13 mouse cellular contexts compared by ENCODE assay signal in the genomic region with DNA sequence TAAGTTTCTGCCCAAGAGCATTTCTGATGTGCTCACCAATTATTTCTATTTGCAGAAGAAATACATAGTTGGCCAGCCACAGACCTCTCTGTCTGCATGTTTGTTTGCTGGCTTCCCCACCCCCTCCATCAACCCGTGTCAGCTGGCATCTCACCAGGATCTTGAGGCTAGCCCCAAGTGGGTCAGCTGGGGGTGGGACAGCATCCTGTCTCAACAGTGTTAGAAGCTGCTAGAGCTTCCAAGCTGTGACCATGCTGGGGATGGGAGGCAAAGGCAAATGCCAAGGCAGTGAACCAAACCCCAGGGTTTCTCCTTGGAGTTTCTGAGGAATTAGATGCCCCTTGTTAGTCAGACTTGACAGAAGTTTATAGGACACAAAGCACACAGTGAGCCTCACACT. TPM values are rescaled to one million over a fixed set of nuclear protein-coding genes. Genes with fewer than 3 reads are reported as not detected.
DNase-seq lines count a peak whose midpoint lies in the region; ATAC-seq and TF ChIP-seq lines count a peak whose summit lies in the region.
"Had no signal": no experiment of that assay in that cellular context is flagged by ENCODE, and none has a peak within 500 bp of the region (broad histone marks: within the 10 kb centered on the region; RNA-seq: fewer than 3 reads in every experiment).

No protein-coding gene starts in this region.

- no peak for TF ChIP-seq EP300 in CH12.LX (IDR thresholded peaks at IDR 0.05; ENCODE audit: low read length)
- no peak for TF ChIP-seq EP300 in heart, postnatal 0 days (IDR thresholded peaks at IDR 0.05; ENCODE audit: low read depth)

- peak overlapping the region; percentile 11; the same call in 1 of the 2 replicates for H3K4me2 ChIP-seq in CH12.LX (ENCODE audit: insufficient read depth, low read depth, poor library complexity, severe bottlenecking)
- H3K4me2 ChIP-seq in heart, postnatal 0 days (ENCODE audit: low read depth, low read length) = peak overlapping the region; percentile 16; the same call in 1 of the 2 replicates
- H3K4me2 ChIP-seq in midbrain, embryonic 13.5 days (replicated peaks) = no peak overlapping the region
- H3K4me2 ChIP-seq: liver, embryonic 15.5 days had no signal

- intact Hi-C loops in left cerebral cortex, adult 2 months (cut with DNase I) = loop anchor here (10.0 kb wide), 1 partner anchor 241 kb away; no protein-coding TSS in a partner anchor
- intact Hi-C loops in left cerebral cortex, postnatal 36 days (cut with DNase I) = loop anchor here (10.0 kb wide), 1 partner anchor 241 kb away; no protein-coding TSS in a partner anchor

- TF ChIP-seq POLR2A in CH12.LX (IDR thresholded peaks at IDR 0.05; ENCODE audit: low read depth, low read length) = no peak

- no peak for TF ChIP-seq RAD21 in CH12.LX (IDR thresholded peaks at IDR 0.05; ENCODE audit: low read depth, low read length)

- no peak for TF ChIP-seq CTCF in left cerebral cortex, adult 2 months (IDR thresholded peaks at IDR 0.05)
- no peak for TF ChIP-seq CTCF in CH12.LX (conservative IDR thresholded peaks at IDR 0.05 in 1 of 2, IDR thresholded peaks at IDR 0.05 in 1 of 2; ENCODE audit: low read depth in 2 of 2, low read length in 2 of 2)
- TF ChIP-seq CTCF in heart, postnatal 0 days (IDR thresholded peaks at IDR 0.05; ENCODE audit: low read depth) = no peak

- WGBS in heart, postnatal 0 days = 5% methylated on average over 1 of the region's 1 CpGs
- 73% methylated on average over 1 of the region's 1 CpGs for WGBS in midbrain, embryonic 10.5 days
- 58% methylated on average over 1 of the region's 1 CpGs for WGBS in limb, embryonic 10.5 days
- 65% methylated on average over 1 of the region's 1 CpGs for WGBS in midbrain, embryonic 13.5 days

- dilution Hi-C loops in CH12.LX (cut with MboI; ENCODE audit: extremely low pct_ligation_motif_present, extremely low pct_unique_long_range_greater_than_20kb, low sequenced_read_pairs) = no loop called here

- no peaks in the 10 kb centered on the region for H3K79me2 ChIP-seq in CH12.LX (replicated peaks; ENCODE audit: control insufficient read depth, extremely low read depth, insufficient read depth, poor library complexity, severe bottlenecking)

- in situ Hi-C loops in CH12.LX (cut with MboI; ENCODE audit: low pct_ligation_motif_present, low pct_unique_long_range_greater_than_20kb, low sequenced_read_pairs) = loop anchor here (5.0 kb wide), 1 partner anchor 34 kb away; no protein-coding TSS in a partner anchor

- H3K4me3 ChIP-seq in left cerebral cortex, adult 2 months = no peak overlapping the region
- H3K4me3 ChIP-seq in CH12.LX (replicated peaks in 1 of 3; ENCODE audit: low read depth in 2 of 3, low read length in 2 of 3, poor library complexity in 1 of 3) = no peak overlapping the region
- no peak overlapping the region for H3K4me3 ChIP-seq in heart, postnatal 0 days (ENCODE audit: low read depth, low read length)
- H3K4me3 ChIP-seq in midbrain, embryonic 10.5 days = no peak overlapping the region
- H3K4me3 ChIP-seq in limb, embryonic 10.5 days = no peak overlapping the region
- H3K4me3 ChIP-seq in midbrain, embryonic 13.5 days (replicated peaks) = no peak overlapping the region
- H3K4me3 ChIP-seq: liver, embryonic 15.5 days had no signal

- DNase-seq in left cerebral cortex, adult 2 months (ENCODE audit: extremely low spot score in 1 of 2, low spot score in 2 of 2) = peak in 1 of 2 experiments; percentile 14
- DNase-seq in left cerebral cortex, postnatal 36 days (ENCODE audit: low spot score in 2 of 2) = no peak
- peak; percentile 39 for DNase-seq in CH12.LX (ENCODE audit: extremely low read depth)
- peak; percentile 30 for DNase-seq in cerebellum, adult 9-11 months
- no peak for DNase-seq in heart, postnatal 0 days (ENCODE audit: low spot score)
- DNase-seq in midbrain, embryonic 10.5 days (ENCODE audit: low spot score) = no peak
- DNase-seq in limb, embryonic 10.5 days (ENCODE audit: low spot score) = no peak
- DNase-seq: adrenal gland, postnatal 10 days; right cerebral cortex, postnatal 25 days; thymus, postnatal 4 days had no signal

- H3K27ac ChIP-seq in left cerebral cortex, adult 2 months = peak overlapping the region; percentile 9; the same call in 1 of the 2 replicates
- H3K27ac ChIP-seq in CH12.LX (ENCODE audit: insufficient read depth, low read depth) = no peak overlapping the region
- H3K27ac ChIP-seq in heart, postnatal 0 days (ENCODE audit: low read depth) = peak overlapping the region; percentile 86
- no peak overlapping the region for H3K27ac ChIP-seq in midbrain, embryonic 10.5 days (replicated peaks)
- H3K27ac ChIP-seq in limb, embryonic 10.5 days = no peak overlapping the region
- no peak overlapping the region for H3K27ac ChIP-seq in midbrain, embryonic 13.5 days
- H3K27ac ChIP-seq: liver, embryonic 15.5 days had no signal

- H3K4me1 ChIP-seq in CH12.LX (ENCODE audit: control insufficient read depth in 1 of 2, insufficient read depth in 2 of 2) = peaks cover 12 to 44% of the 10 kb centered on the region in 2 experiments; a peak in 3 of 4 replicates
- peaks cover 57% of the 10 kb centered on the region for H3K4me1 ChIP-seq in heart, postnatal 0 days (ENCODE audit: control insufficient read depth, insufficient read depth)
- H3K4me1 ChIP-seq in midbrain, embryonic 10.5 days = peaks cover 9% of the 10 kb centered on the region; the same call in 1 of the 2 replicates
- H3K4me1 ChIP-seq in limb, embryonic 10.5 days = peaks cover 13% of the 10 kb centered on the region
- H3K4me1 ChIP-seq in midbrain, embryonic 13.5 days (replicated peaks) = no peaks in the 10 kb centered on the region

- no peaks in the 10 kb centered on the region for H3K36me3 ChIP-seq in CH12.LX (replicated peaks in 1 of 2; ENCODE audit: control insufficient read depth in 1 of 2, insufficient read depth in 1 of 2, low read length in 1 of 2)
- H3K36me3 ChIP-seq in heart, postnatal 0 days (replicated peaks; ENCODE audit: control insufficient read depth, insufficient read depth, low read length) = no peaks in the 10 kb centered on the region
- no peaks in the 10 kb centered on the region for H3K36me3 ChIP-seq in midbrain, embryonic 10.5 days
- H3K36me3 ChIP-seq in limb, embryonic 10.5 days = no peaks in the 10 kb centered on the region
- no peaks in the 10 kb centered on the region for H3K36me3 ChIP-seq in midbrain, embryonic 13.5 days
- H3K36me3 ChIP-seq: G1E; liver, embryonic 15.5 days had no signal

- no peaks in the 10 kb centered on the region for H3K27me3 ChIP-seq in CH12.LX (replicated peaks)
- H3K27me3 ChIP-seq in heart, postnatal 0 days (ENCODE audit: control insufficient read depth, insufficient read depth, low read length) = no peaks in the 10 kb centered on the region
- no peaks in the 10 kb centered on the region for H3K27me3 ChIP-seq in midbrain, embryonic 10.5 days (ENCODE audit: low read depth, poor library complexity, severe bottlenecking)
- H3K27me3 ChIP-seq in limb, embryonic 10.5 days (ENCODE audit: low read depth, poor library complexity, severe bottlenecking) = no peaks in the 10 kb centered on the region
- no peaks in the 10 kb centered on the region for H3K27me3 ChIP-seq in midbrain, embryonic 13.5 days
- H3K27me3 ChIP-seq: liver, embryonic 15.5 days had no signal

- no peak for ATAC-seq in heart, postnatal 0 days (ENCODE audit: insufficient read depth, low read depth)
- no peak for ATAC-seq in midbrain, embryonic 13.5 days

- H3K9ac ChIP-seq in CH12.LX (ENCODE audit: insufficient read depth, low read depth) = no peak overlapping the region
- no peak overlapping the region for H3K9ac ChIP-seq in heart, postnatal 0 days (replicated peaks; ENCODE audit: low read depth, low read length)
- no peak overlapping the region for H3K9ac ChIP-seq in midbrain, embryonic 13.5 days (replicated peaks)
- H3K9ac ChIP-seq: liver, embryonic 15.5 days had no signal

- H3K9me3 ChIP-seq in CH12.LX (replicated peaks; ENCODE audit: low read length) = no peaks in the 10 kb centered on the region
- H3K9me3 ChIP-seq in heart, postnatal 0 days (replicated peaks; ENCODE audit: control insufficient read depth, low read length) = no peaks in the 10 kb centered on the region
- H3K9me3 ChIP-seq in midbrain, embryonic 10.5 days (replicated peaks) = no peaks in the 10 kb centered on the region
- H3K9me3 ChIP-seq in limb, embryonic 10.5 days (replicated peaks) = no peaks in the 10 kb centered on the region
- no peaks in the 10 kb centered on the region for H3K9me3 ChIP-seq in midbrain, embryonic 13.5 days
- H3K9me3 ChIP-seq: G1E; liver, embryonic 15.5 days had no signal

TF ChIP-seq in CH12.LX, 34 proteins besides CTCF, POLR2A, EP300 and RAD21:
- TF ChIP-seq MAX (IDR thresholded peaks at IDR 0.05; ENCODE audit: low read length) = no peak
- TF ChIP-seq UBTF (IDR thresholded peaks at IDR 0.05; ENCODE audit: low read depth, low read length) = no peak
- no peak for TF ChIP-seq MAFK (IDR thresholded peaks at IDR 0.05; ENCODE audit: insufficient replicate concordance, low read length)
- TF ChIP-seq IRF4 (IDR thresholded peaks at IDR 0.05; ENCODE audit: low read depth, low read length) = no peak
- no peak for TF ChIP-seq BHLHE40 (IDR thresholded peaks at IDR 0.05; ENCODE audit: low read depth, low read length)
TF ChIP-seq in CH12.LX: peak in this region for 0.

RNA-seq across cellular contexts. Expression of gene Ube2f, which starts 34.1 kb away (rescaled TPM):
- 10 to 100 TPM; 54.0 to 55.3 TPM for total RNA-seq in left cerebral cortex, adult 2 months (2021)
- total RNA-seq in left cerebral cortex, postnatal 36 days (2021) = 10 to 100 TPM; 51.2 to 57.2 TPM
- 30.3 and 35.6 TPM in 2 replicates for total RNA-seq in CH12.LX (2012; rRNA removed)
- total RNA-seq in CH12.LX (2014; rRNA removed) = 58.1 and 58.8 TPM in 2 replicates
- 69.3 and 70.5 TPM in 2 replicates for polyA plus RNA-seq in CH12.LX (2012; ENCODE audit: insufficient read length, low read depth)
- total RNA-seq in heart, postnatal 0 days (2014; rRNA removed; ENCODE audit: low replicate concordance) = 23.5 and 69.6 TPM in 2 replicates
- 77.9 and 79.3 TPM in 2 replicates for polyA plus RNA-seq in heart, postnatal 0 days (2015; fragmentation: Nextera tagmentation; extraction: Ambion mirVana)
- polyA plus RNA-seq in midbrain, embryonic 10.5 days (2016; fragmentation: Nextera tagmentation; extraction: Ambion mirVana) = 87.8 and 92.1 TPM in 2 replicates
- polyA plus RNA-seq in limb, embryonic 10.5 days (2016; fragmentation: Nextera tagmentation; extraction: Ambion mirVana) = 84.5 and 96.4 TPM in 2 replicates
- 70.5 and 72.8 TPM in 2 replicates for polyA plus RNA-seq in midbrain, embryonic 13.5 days (2015; fragmentation: Nextera tagmentation; extraction: Ambion mirVana)

RNA-seq across cellular contexts. Expression of gene Ramp1, which starts 36.4 kb away (rescaled TPM):
- total RNA-seq in left cerebral cortex, adult 2 months (2021) = 10 to 100 TPM; 52.6 to 53.0 TPM
- 10 to 100 TPM; 52.8 to 56.4 TPM for total RNA-seq in left cerebral cortex, postnatal 36 days (2021)
- not detected in 2 replicates for total RNA-seq in CH12.LX (2012; rRNA removed)
- total RNA-seq in CH12.LX (2014; rRNA removed) = not detected in 2 replicates
- polyA plus RNA-seq in CH12.LX (2012; ENCODE audit: insufficient read length, low read depth) = not detected in 2 replicates
- total RNA-seq in heart, postnatal 0 days (2014; rRNA removed; ENCODE audit: low replicate concordance) = 46.7 and 59.5 TPM in 2 replicates
- 62.4 and 65.5 TPM in 2 replicates for polyA plus RNA-seq in heart, postnatal 0 days (2015; fragmentation: Nextera tagmentation; extraction: Ambion mirVana)
- 0.47 and 0.48 TPM in 2 replicates for polyA plus RNA-seq in midbrain, embryonic 10.5 days (2016; fragmentation: Nextera tagmentation; extraction: Ambion mirVana)
- 0.16 and 0.23 TPM in 2 replicates for polyA plus RNA-seq in limb, embryonic 10.5 days (2016; fragmentation: Nextera tagmentation; extraction: Ambion mirVana)
- 1.1 and 1.2 TPM in 2 replicates for polyA plus RNA-seq in midbrain, embryonic 13.5 days (2015; fragmentation: Nextera tagmentation; extraction: Ambion mirVana)

Comparison
In these comparisons a context has a peak if more than half of its experiments do, and no peak if none do; other contexts are left out.
1. DNase-seq: peak in CH12.LX (single experiment) and cerebellum, adult 9-11 months (single experiment); none in left cerebral cortex, postnatal 36 days (0 of 2), heart, postnatal 0 days (single experiment), midbrain, embryonic 10.5 days (single experiment) and limb, embryonic 10.5 days (single experiment).
2. H3K27ac ChIP-seq: peak in left cerebral cortex, adult 2 months (single experiment) and heart, postnatal 0 days (single experiment); none in CH12.LX (single experiment), midbrain, embryonic 10.5 days (single experiment), limb, embryonic 10.5 days (single experiment) and midbrain, embryonic 13.5 days (single experiment).
3. RNA of gene Ramp1, which starts 36.4 kb away (polyA plus RNA-seq): 62.4 to 65.5 TPM in heart, postnatal 0 days; 1.1 to 1.2 TPM in midbrain, embryonic 13.5 days, 0.47 to 0.48 TPM in midbrain, embryonic 10.5 days, 0.16 to 0.23 TPM in limb, embryonic 10.5 days and not detected in CH12.LX; every median in the first group is over 10 times any median in the second.